Mouse (Mus musculus): Measurements from ENCODE around the gene Zmym4. TPM values are rescaled to one million over a fixed set of nuclear protein-coding genes. Genes with fewer than 3 reads are reported as not detected.

The Zmym4 gene
- polyA plus RNA-seq (2017; shearing (Covaris generic)) = 10 to 100 TPM; 32.6 to 38.1 TPM

GRCm38 (mm10) chr4:126967864-126968821 is at the start of gene Zmym4:
TSS of gene Zmym4 (minus strand) at chr4:126968135.

Other genes starting within 250 kb of the Zmym4 start
- gene Tfap2e, start 231.9 kb downstream of the Zmym4 start, polyA plus RNA-seq (2017; shearing (Covaris generic)) = not detected
- gene Ncdn, start 214.7 kb downstream of the Zmym4 start, polyA plus RNA-seq (2017; shearing (Covaris generic)) = 10 to 100 TPM; 35.5 to 44.0 TPM
- 10 to 100 TPM; 25.4 to 38.1 TPM for gene AU040320, start 214.6 kb downstream of the Zmym4 start, polyA plus RNA-seq (2017; shearing (Covaris generic))
- gene Sfpq, start 53.2 kb upstream of the Zmym4 start, polyA plus RNA-seq (2017; shearing (Covaris generic)) = 100 to 1,000 TPM; 105 to 114 TPM
- gene Zmym1, start 93.0 kb upstream of the Zmym4 start, polyA plus RNA-seq (2017; shearing (Covaris generic)) = 10 to 100 TPM; 14.1 to 18.2 TPM
- gene Zmym6, start 109.2 kb upstream of the Zmym4 start, polyA plus RNA-seq (2017; shearing (Covaris generic)) = 10 to 100 TPM; 15.1 to 16.9 TPM
- gene Tmem35b, start 155.6 kb upstream of the Zmym4 start, polyA plus RNA-seq (2017; shearing (Covaris generic)) = 10 to 100 TPM; 11.8 to 19.7 TPM
- under 1 TPM in 1 of 2 experiments, not detected in 1; 0.12 TPM for gene Dlgap3, start 201.1 kb upstream of the Zmym4 start, polyA plus RNA-seq (2017; shearing (Covaris generic))

Measured in activated CD4-positive, CD25-positive, alpha-beta regulatory T cell (primary cell).